Mouse (Mus musculus) G1E (cell line): Measurements from ENCODE around the gene Orc6. TPM values are rescaled to one million over a fixed set of nuclear protein-coding genes. Genes with fewer than 3 reads are reported as not detected.

Experiments
- ATAC-seq: 2 replicates; pipeline ENCODE4 v1.8.0; 2016; ENCODE audit warnings: mild to moderate bottlenecking; ENCODE audit not compliant: insufficient number of reproducible peaks, poor library complexity, low FRiP score, severe bottlenecking; ENCODE audit errors: extremely low read depth
- DNase-seq: peaks from one replicate; pipeline ENCODE4 v3.0.0; 2012; ENCODE audit warnings: low spot score
- H3K27me3 ChIP-seq: 2 replicates; pipeline ENCODE4 v1.6.1; 2012; ENCODE audit warnings: mild to moderate bottlenecking, low read length, inconsistent platforms; ENCODE audit not compliant: insufficient read depth
- H3K36me3 ChIP-seq: replicated peaks from 2 replicates; pipeline ENCODE3; 2012; ENCODE audit warnings: mild to moderate bottlenecking, inconsistent platforms
- H3K4me1 ChIP-seq: 2 replicates; pipeline ENCODE4 v1.6.1; 2012; ENCODE audit warnings: low read depth, low read length, inconsistent platforms, mixed read lengths; ENCODE audit not compliant: insufficient read depth
- H3K4me3 ChIP-seq: 2 replicates; pipeline ENCODE4 v1.5.1; 2012; ENCODE audit warnings: low read depth, mild to moderate bottlenecking, inconsistent platforms, low read length, moderate library complexity, mixed read lengths
- H3K9me3 ChIP-seq: replicated peaks from 2 replicates; pipeline ENCODE4 v1.6.1; 2012; ENCODE audit warnings: inconsistent platforms
- CTCF ChIP-seq: IDR thresholded peaks from 2 replicates; pipeline ENCODE4 v1.5.1; 2012; ENCODE audit warnings: low read depth, low read length, inconsistent platforms, mixed read lengths
- GATA1 ChIP-seq: IDR thresholded peaks from 2 replicates; pipeline ENCODE4 v1.6.1; 2012; ENCODE audit warnings: borderline replicate concordance, low read length, inconsistent platforms, mixed read lengths
- GATA2 ChIP-seq: IDR thresholded peaks from 2 replicates; pipeline ENCODE4 v1.6.1; 2012; ENCODE audit warnings: low read depth, low read length, inconsistent platforms, borderline replicate concordance
- POLR2AphosphoS5 ChIP-seq: IDR thresholded peaks from 2 replicates; pipeline ENCODE4 v1.6.1; 2012; ENCODE audit warnings: low read depth, low read length, inconsistent platforms; ENCODE audit not compliant: insufficient replicate concordance
- TAL1 ChIP-seq: conservative IDR thresholded peaks from 2 replicates; pipeline ENCODE4 v1.6.1; 2012; ENCODE audit warnings: low read depth, low read length, inconsistent platforms, mixed read lengths
- polyA plus RNA-seq: library from polyadenylated mRNA; stranded (reverse); fragments of >175 nt; gene quantifications from 2 replicates; pipeline ENCODE4 v1.2.3, GENCODE M21; 2012
- total RNA-seq, 2 experiments: library from RNA; stranded (forward) in 1 of 2; stranded (reverse) in 1 of 2; fragments of 200-1000 nt in 1 of 2; fragments of >200 nt in 1 of 2; fragmentation: Nextera tagmentation in 1 of 2; gene quantifications; 2 replicates each; pipeline ENCODE4 v1.2.3; 2014 to 2017

The Orc6 gene
- total and polyA plus RNA-seq, 3 experiments, result 24.1 to 174 (median 113) TPM

DNA sequence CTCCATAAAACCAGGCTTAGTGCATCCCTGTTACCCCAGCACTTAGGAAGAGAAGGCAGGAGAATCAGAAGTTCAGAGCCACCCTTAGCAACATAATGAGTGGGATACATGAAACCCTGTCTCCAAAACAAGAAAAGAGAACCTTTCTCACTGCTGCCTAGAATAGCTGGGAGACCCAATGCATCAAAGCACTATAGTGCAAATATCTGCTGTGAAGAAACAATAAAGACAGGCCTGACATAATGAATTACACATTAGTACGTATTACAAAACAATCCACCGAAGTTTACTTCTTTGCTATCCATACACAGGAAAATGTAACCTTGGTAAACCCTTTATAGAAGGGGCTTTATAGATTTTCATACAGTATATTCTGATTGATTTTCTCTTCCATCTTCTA is 9.1 kb downstream of the Orc6 start:
- ATAC-seq, result no peak

DNA sequence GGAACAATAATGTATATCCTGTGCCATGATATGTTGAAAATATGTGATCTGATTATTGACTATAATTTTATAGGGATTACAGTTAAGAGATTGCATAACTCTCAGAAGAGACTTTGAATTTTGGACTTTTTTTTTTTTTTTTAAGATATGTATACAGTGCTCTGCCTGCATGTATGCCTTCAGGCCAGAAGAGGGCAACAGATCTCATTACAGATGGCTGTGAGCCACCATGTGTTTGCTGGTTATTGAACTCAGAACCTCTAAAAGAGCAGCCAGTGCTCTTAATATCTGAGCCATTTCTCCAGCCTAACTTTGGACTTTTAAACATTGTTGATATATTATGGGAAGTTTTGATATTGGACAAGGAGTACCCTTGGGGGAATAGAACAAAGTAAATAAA is 12.3 kb downstream of the Orc6 start:
- H3K36me3 ChIP-seq, result peaks cover 32% of the 10 kb centered on the region
- no peak for TF ChIP-seq GATA1
- no peaks in the 10 kb centered on the region for H3K27me3 ChIP-seq
- no peak overlapping the region for H3K4me3 ChIP-seq
- ATAC-seq (no peak), DNase-seq (no peak)
- peaks cover 2% of the 10 kb centered on the region; the same call in 1 of the 2 replicates for H3K4me1 ChIP-seq
- peaks cover 3% of the 10 kb centered on the region for H3K9me3 ChIP-seq

More for the DNA sequence above, 9.1 kb downstream of the Orc6 start:
- Histone ChIP-seq H3K9me3 (no peaks in the 10 kb centered on the region), H3K36me3 (peaks cover 60% of the 10 kb centered on the region), H3K4me3 (no peak overlapping the region), H3K27me3 (no peaks in the 10 kb centered on the region), H3K4me1 (peaks cover 9% of the 10 kb centered on the region)
- DNase-seq, result no peak
- TF ChIP-seq GATA1, result no peak
- TF ChIP-seq CTCF, result no peak
- no peak for TF ChIP-seq POLR2AphosphoS5
- no peak for TF ChIP-seq TAL1
- no peak for TF ChIP-seq GATA2

DNA sequence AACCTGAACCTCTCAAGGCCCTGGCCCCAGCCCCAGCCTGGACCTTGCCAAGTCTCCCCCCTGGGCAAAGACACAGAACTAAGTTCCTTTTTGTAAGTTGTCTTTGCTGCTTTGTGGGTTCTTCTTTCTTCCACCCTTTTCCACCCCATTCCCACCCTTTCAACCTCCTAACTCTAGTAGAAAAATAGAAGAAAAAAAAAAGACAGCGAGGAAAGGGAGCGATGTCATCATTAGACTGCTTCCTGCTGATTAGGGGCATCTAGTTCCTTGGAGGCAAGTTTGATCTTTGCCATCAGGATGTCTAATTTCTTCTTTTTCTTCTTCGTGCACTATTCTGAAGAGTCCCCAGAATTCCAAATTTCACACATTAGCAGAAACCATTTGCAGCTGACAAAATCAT is 13.6 kb downstream of the Orc6 start:
- Histone ChIP-seq H3K27me3 (no peaks in the 10 kb centered on the region), H3K9me3 (peaks cover 6% of the 10 kb centered on the region), H3K4me3 (no peak overlapping the region), H3K4me1 (peaks cover 2% of the 10 kb centered on the region; the same call in 1 of the 2 replicates), H3K36me3 (peaks cover 22% of the 10 kb centered on the region)
- TF ChIP-seq GATA2, result no peak
- TF ChIP-seq TAL1, result no peak
- no peak for TF ChIP-seq GATA1
- no peak for TF ChIP-seq CTCF
- TF ChIP-seq POLR2AphosphoS5, result no peak
- DNase-seq (no peak), ATAC-seq (no peak)

DNA sequence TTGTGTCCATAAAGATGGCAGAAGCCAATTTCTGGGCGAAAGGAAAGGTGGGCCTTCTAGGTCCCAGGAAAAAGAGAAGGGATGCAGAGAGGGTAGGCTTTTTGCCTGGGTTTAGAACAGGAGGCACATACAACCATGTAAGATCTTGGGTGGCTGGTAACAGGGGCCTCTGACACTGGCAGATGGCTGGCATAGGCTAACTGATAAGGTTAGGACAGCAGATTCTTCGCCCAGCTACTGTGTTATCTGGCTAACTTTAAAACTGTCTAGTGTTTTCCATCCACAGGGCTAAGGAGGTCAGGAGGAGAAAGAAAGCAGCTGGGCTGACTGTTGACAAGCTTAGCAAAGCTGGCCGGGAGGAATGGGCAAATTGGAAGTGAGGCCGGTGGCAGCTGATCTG is 19.1 kb downstream of the Orc6 start:
- DNase-seq (no peak), ATAC-seq (peak; percentile 34; the same call in 1 of the 2 replicates)
- Histone ChIP-seq H3K4me1 (peaks cover 8% of the 10 kb centered on the region), H3K4me3 (no peak overlapping the region), H3K9me3 (peaks cover 10% of the 10 kb centered on the region), H3K36me3 (peaks cover 20% of the 10 kb centered on the region), H3K27me3 (no peaks in the 10 kb centered on the region)
- TF ChIP-seq TAL1 (no peak), GATA1 (no peak)

GRCm38 (mm10) chr8:85321981-85322380 is 22.5 kb downstream of the Orc6 start:
- ATAC-seq (no peak), DNase-seq (no peak)
- Histone ChIP-seq H3K36me3 (peaks cover 47% of the 10 kb centered on the region), H3K4me1 (peaks cover 11% of the 10 kb centered on the region), H3K9me3 (peaks cover 4% of the 10 kb centered on the region), H3K4me3 (no peak overlapping the region), H3K27me3 (no peaks in the 10 kb centered on the region)
- TF ChIP-seq TAL1, result no peak
- TF ChIP-seq CTCF, result no peak
- no peak for TF ChIP-seq POLR2AphosphoS5
- no peak for TF ChIP-seq GATA1
- no peak for TF ChIP-seq GATA2

GRCm38 (mm10) chr8:85323084-85323483 is 23.7 kb downstream of the Orc6 start:
- H3K9me3 ChIP-seq, result peaks cover 3% of the 10 kb centered on the region
- no peaks in the 10 kb centered on the region for H3K27me3 ChIP-seq
- DNase-seq, result no peak
- no peak overlapping the region for H3K4me3 ChIP-seq
- H3K36me3 ChIP-seq, result peaks cover 58% of the 10 kb centered on the region
- H3K4me1 ChIP-seq, result peaks cover 11% of the 10 kb centered on the region
- TF ChIP-seq GATA2, result no peak
- no peak for TF ChIP-seq CTCF
- TF ChIP-seq TAL1, result no peak
- no peak for TF ChIP-seq GATA1
- TF ChIP-seq POLR2AphosphoS5, result no peak
- no peak for ATAC-seq

DNA sequence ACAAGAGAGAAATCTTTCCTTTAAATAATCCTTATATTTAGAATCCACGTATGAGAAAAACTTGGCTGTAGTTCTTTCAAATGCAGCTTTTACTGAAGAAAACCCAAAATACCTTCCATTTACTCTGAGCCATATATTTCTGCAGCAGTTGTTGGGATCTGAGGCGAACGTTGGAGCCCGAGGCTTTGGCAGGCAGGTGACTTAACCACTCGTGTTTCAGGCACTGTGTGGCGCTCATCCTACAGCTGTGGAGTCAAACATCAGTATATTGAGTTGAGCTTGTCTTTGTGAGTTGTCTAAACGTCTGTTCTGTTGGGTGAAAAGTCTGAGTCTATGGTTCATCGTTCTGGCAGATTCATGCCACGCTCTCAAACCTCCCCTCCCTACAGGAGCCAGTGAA is 27.6 kb downstream of the Orc6 start:
- no peaks in the 10 kb centered on the region for H3K9me3 ChIP-seq
- no peak overlapping the region for H3K4me3 ChIP-seq
- ATAC-seq, result no peak
- peaks cover 3% of the 10 kb centered on the region; the same call in 1 of the 2 replicates for H3K4me1 ChIP-seq
- H3K36me3 ChIP-seq, result peaks cover 90% of the 10 kb centered on the region
- TF ChIP-seq CTCF (no peak), POLR2AphosphoS5 (no peak), TAL1 (no peak), GATA1 (no peak), GATA2 (no peak)
- DNase-seq, result no peak
- no peaks in the 10 kb centered on the region for H3K27me3 ChIP-seq
